Mouse (Mus musculus): ENCODE measurements around the gene 1700025G04Rik. TPM values are rescaled to one million over a fixed set of nuclear protein-coding genes. Genes with fewer than 3 reads are reported as not detected.
A peak's percentile ranks its signal among the peaks of the same experiment; 100 is the strongest.

The 1700025G04Rik gene
- 4.1 and 5.0 TPM in 2 replicates for polyA plus RNA-seq (2012; rRNA removed)

GRCm38 (mm10) chr1:152090018-152090553 is at the start of gene 1700025G04Rik:
Gene 1700025G04Rik (minus strand): TSS chr1:152090125.
- WGBS: under 1% methylated on average over 62 of the region's 66 CpGs
- peaks cover 14% of the 10 kb centered on the region for H3K4me1 ChIP-seq (replicated peaks; ENCODE audit: control insufficient read depth, insufficient read depth, low read length)
- H3K36me3 ChIP-seq (ENCODE audit: control insufficient read depth, insufficient read depth, low read length): no peaks in the 10 kb centered on the region
- peak within 1 kb of the TSS; percentile 93 for H3K4me3 ChIP-seq (ENCODE audit: control insufficient read depth, insufficient read depth, low read length)
- no peaks in the 10 kb centered on the region for H3K27me3 ChIP-seq (ENCODE audit: control insufficient read depth, insufficient read depth, low read length)
- DNase-seq: peak; percentile 86
- 0 out of 2 replicates have a peak, but pooled peaks have one; percentile 44 for TF ChIP-seq POLR2A (IDR thresholded peaks at IDR 0.05; ENCODE audit: control insufficient read depth, extremely low read depth, insufficient read depth, low read length, poor library complexity)
- TF ChIP-seq CTCF (IDR thresholded peaks at IDR 0.05; ENCODE audit: borderline replicate concordance, control insufficient read depth, extremely low read depth, insufficient read depth, low read length, poor library complexity): 0 out of 2 replicates have a peak, but pooled peaks have one; percentile 36
- H3K27ac ChIP-seq (ENCODE audit: control insufficient read depth, insufficient read depth, low read length): no peak within 1 kb of the TSS

- Histone ChIP-seq H3K27ac (ENCODE audit: control insufficient read depth, insufficient read depth, low read length) (no peak overlapping the region), H3K4me1 (replicated peaks; ENCODE audit: control insufficient read depth, insufficient read depth, low read length) (no peaks in the 10 kb centered on the region), H3K4me3 (ENCODE audit: control insufficient read depth, insufficient read depth, low read length) (no peak overlapping the region), H3K27me3 (ENCODE audit: control insufficient read depth, insufficient read depth, low read length) (no peaks in the 10 kb centered on the region), H3K36me3 (ENCODE audit: control insufficient read depth, insufficient read depth, low read length) (no peaks in the 10 kb centered on the region)
- no peak for TF ChIP-seq CTCF (IDR thresholded peaks at IDR 0.05; ENCODE audit: borderline replicate concordance, control insufficient read depth, extremely low read depth, insufficient read depth, low read length, poor library complexity)
- no peak for DNase-seq
- WGBS: 94% methylated on average over 4 of the region's 4 CpGs
These were observed 49.6 kb upstream of the 1700025G04Rik start for GRCm38 (mm10) chr1:152139496-152139895.

- no peaks in the 10 kb centered on the region for H3K36me3 ChIP-seq (ENCODE audit: control insufficient read depth, insufficient read depth, low read length)
- H3K4me1 ChIP-seq (replicated peaks; ENCODE audit: control insufficient read depth, insufficient read depth, low read length): no peaks in the 10 kb centered on the region
- no peak overlapping the region for H3K4me3 ChIP-seq (ENCODE audit: control insufficient read depth, insufficient read depth, low read length)
- H3K27ac ChIP-seq (ENCODE audit: control insufficient read depth, insufficient read depth, low read length): no peak overlapping the region
- H3K27me3 ChIP-seq (ENCODE audit: control insufficient read depth, insufficient read depth, low read length): no peaks in the 10 kb centered on the region
- 87% methylated on average over 15 of the region's 15 CpGs for WGBS
- TF ChIP-seq POLR2A (IDR thresholded peaks at IDR 0.05; ENCODE audit: control insufficient read depth, extremely low read depth, insufficient read depth, low read length, poor library complexity) (no peak), CTCF (IDR thresholded peaks at IDR 0.05; ENCODE audit: borderline replicate concordance, control insufficient read depth, extremely low read depth, insufficient read depth, low read length, poor library complexity) (no peak)
- no peak for DNase-seq
These were observed 40.3 kb upstream of the 1700025G04Rik start for GRCm38 (mm10) chr1:152130029-152130727.

- Histone ChIP-seq H3K4me1 (replicated peaks; ENCODE audit: control insufficient read depth, insufficient read depth, low read length) (no peaks in the 10 kb centered on the region), H3K36me3 (ENCODE audit: control insufficient read depth, insufficient read depth, low read length) (no peaks in the 10 kb centered on the region), H3K27me3 (ENCODE audit: control insufficient read depth, insufficient read depth, low read length) (no peaks in the 10 kb centered on the region), H3K4me3 (ENCODE audit: control insufficient read depth, insufficient read depth, low read length) (no peak overlapping the region), H3K27ac (ENCODE audit: control insufficient read depth, insufficient read depth, low read length) (no peak overlapping the region)
- WGBS: 91% methylated on average over 7 of the region's 7 CpGs
- DNase-seq: no peak
- TF ChIP-seq POLR2A (IDR thresholded peaks at IDR 0.05; ENCODE audit: control insufficient read depth, extremely low read depth, insufficient read depth, low read length, poor library complexity) (no peak), CTCF (IDR thresholded peaks at IDR 0.05; ENCODE audit: borderline replicate concordance, control insufficient read depth, extremely low read depth, insufficient read depth, low read length, poor library complexity) (no peak)
These were observed 35.5 kb upstream of the 1700025G04Rik start for GRCm38 (mm10) chr1:152125451-152125850.

- H3K4me1 ChIP-seq (replicated peaks; ENCODE audit: control insufficient read depth, insufficient read depth, low read length): no peaks in the 10 kb centered on the region
- WGBS: 100% methylated on average over 1 of the region's 1 CpGs
- no peak for TF ChIP-seq POLR2A (IDR thresholded peaks at IDR 0.05; ENCODE audit: control insufficient read depth, extremely low read depth, insufficient read depth, low read length, poor library complexity)
- no peak for TF ChIP-seq CTCF (IDR thresholded peaks at IDR 0.05; ENCODE audit: borderline replicate concordance, control insufficient read depth, extremely low read depth, insufficient read depth, low read length, poor library complexity)
- H3K4me3 ChIP-seq (ENCODE audit: control insufficient read depth, insufficient read depth, low read length): no peak overlapping the region
- DNase-seq: no peak
- H3K27me3 ChIP-seq (ENCODE audit: control insufficient read depth, insufficient read depth, low read length): no peaks in the 10 kb centered on the region
- no peak overlapping the region for H3K27ac ChIP-seq (ENCODE audit: control insufficient read depth, insufficient read depth, low read length)
- H3K36me3 ChIP-seq (ENCODE audit: control insufficient read depth, insufficient read depth, low read length): no peaks in the 10 kb centered on the region
These were observed 20.2 kb upstream of the 1700025G04Rik start for GRCm38 (mm10) chr1:152110123-152110522.

- H3K4me1 ChIP-seq (replicated peaks; ENCODE audit: control insufficient read depth, insufficient read depth, low read length): no peaks in the 10 kb centered on the region
- no peak overlapping the region for H3K27ac ChIP-seq (ENCODE audit: control insufficient read depth, insufficient read depth, low read length)
- WGBS: 95% methylated on average over 2 of the region's 2 CpGs
- H3K36me3 ChIP-seq (ENCODE audit: control insufficient read depth, insufficient read depth, low read length): no peaks in the 10 kb centered on the region
- no peak overlapping the region for H3K4me3 ChIP-seq (ENCODE audit: control insufficient read depth, insufficient read depth, low read length)
- no peak for TF ChIP-seq CTCF (IDR thresholded peaks at IDR 0.05; ENCODE audit: borderline replicate concordance, control insufficient read depth, extremely low read depth, insufficient read depth, low read length, poor library complexity)
- no peak for TF ChIP-seq POLR2A (IDR thresholded peaks at IDR 0.05; ENCODE audit: control insufficient read depth, extremely low read depth, insufficient read depth, low read length, poor library complexity)
- H3K27me3 ChIP-seq (ENCODE audit: control insufficient read depth, insufficient read depth, low read length): no peaks in the 10 kb centered on the region
- no peak for DNase-seq
These were observed 16.2 kb upstream of the 1700025G04Rik start for GRCm38 (mm10) chr1:152106136-152106535.

Measured in thymus, adult 2 months (tissue).